Mouse (Mus musculus): Measurements from ENCODE around the gene Clip3.
A peak's percentile ranks its signal among the peaks of the same experiment; 100 is the strongest.

- peak; percentile 40; the same call in 1 of the 2 replicates for TF ChIP-seq CTCF (IDR thresholded peaks at IDR 0.05; ENCODE audit: borderline replicate concordance, control insufficient read depth, extremely low read depth, insufficient read depth, low read length, poor library complexity)
- TF ChIP-seq POLR2A (IDR thresholded peaks at IDR 0.05; ENCODE audit: control insufficient read depth, extremely low read depth, insufficient read depth, low read length, poor library complexity), result no peak
Observed at GRCm38 (mm10) chr7:30353279-30353822, 61.8 kb downstream of the Clip3 start.
